Mouse (Mus musculus) kidney, postnatal 0 days (tissue): ENCODE data around the gene Usp4. TPM values are rescaled to one million over a fixed set of nuclear protein-coding genes. Genes with fewer than 3 reads are reported as not detected.

ENCODE experiments used
- ATAC-seq: fragments of 200-750 bp; cut with Nextera tagmentation; replicated peaks from 2 replicates; pipeline ENCODE4 v1.8.0; 2017; ENCODE audit warnings: low read depth, moderate number of reproducible peaks, moderate TSS enrichment, moderate library complexity; ENCODE audit not compliant: low FRiP score
- DNase-seq: peaks from one replicate; pipeline ENCODE4 v3.0.0-alpha.2; 2016; ENCODE audit warnings: low spot score
- H3K27ac ChIP-seq: fragments of 300-500 bp; sonication (generic); 2 replicates; pipeline ENCODE4 v1.5.1; 2014; ENCODE audit warnings: mild to moderate bottlenecking
- H3K27me3 ChIP-seq: fragments of 300-500 bp; sonication (generic); 2 replicates; pipeline ENCODE4 v1.6.1; 2014; ENCODE audit warnings: low read length, mixed read lengths; ENCODE audit not compliant: insufficient read depth
- H3K36me3 ChIP-seq: fragments of 300-500 bp; sonication (generic); 2 replicates; pipeline ENCODE4 v1.6.1; 2014; ENCODE audit warnings: low read length, mixed read lengths; ENCODE audit not compliant: insufficient read depth
- H3K4me1 ChIP-seq: fragments of 300-500 bp; sonication (generic); replicated peaks from 2 replicates; pipeline ENCODE4 v1.6.1; 2014; ENCODE audit warnings: antibody characterized with exemption, low read length, mixed read lengths; ENCODE audit not compliant: insufficient read depth
- H3K4me2 ChIP-seq: fragments of 300-500 bp; sonication (generic); 2 replicates; pipeline ENCODE4 v1.6.1; 2014; ENCODE audit warnings: mild to moderate bottlenecking, low read length, moderate library complexity, mixed read lengths
- H3K4me3 ChIP-seq: fragments of 300-500 bp; sonication (generic); replicated peaks from 2 replicates; pipeline ENCODE4 v1.5.1; 2014; ENCODE audit warnings: low read depth, low read length
- H3K9ac ChIP-seq: fragments of 300-500 bp; sonication (generic); 2 replicates; pipeline ENCODE4 v1.6.1; 2014; ENCODE audit warnings: low read depth, low read length
- H3K9me3 ChIP-seq: fragments of 300-500 bp; sonication (generic); replicated peaks from 2 replicates; pipeline ENCODE4 v1.6.1; 2016; ENCODE audit warnings: low read length, inconsistent platforms, mixed read lengths
- CTCF ChIP-seq: IDR thresholded peaks from 2 replicates; pipeline ENCODE4 v1.5.1; 2016; ENCODE audit warnings: antibody characterized with exemption, low read depth, mild to moderate bottlenecking, moderate library complexity
- WGBS: fragments of 180-500 bp; shearing (Covaris S2); extraction: QIAGEN DNeasy Blood & Tissue Kit; methylation state at CpG from one replicate; pipeline ENCODE4 v1.1.7; 2014; 5-methylcytosine and 5-hydroxymethylcytosine counted together
- polyA plus RNA-seq: library from polyadenylated mRNA; unstranded; fragments of >200 nt; fragmentation: Nextera tagmentation; extraction: Ambion mirVana; gene quantifications from 2 replicates; pipeline ENCODE4 v1.2.1, GENCODE M21; 2015

The Usp4 gene
- polyA plus RNA-seq, 1 experiment from 2014 or later: 64.0 TPM

DNA sequence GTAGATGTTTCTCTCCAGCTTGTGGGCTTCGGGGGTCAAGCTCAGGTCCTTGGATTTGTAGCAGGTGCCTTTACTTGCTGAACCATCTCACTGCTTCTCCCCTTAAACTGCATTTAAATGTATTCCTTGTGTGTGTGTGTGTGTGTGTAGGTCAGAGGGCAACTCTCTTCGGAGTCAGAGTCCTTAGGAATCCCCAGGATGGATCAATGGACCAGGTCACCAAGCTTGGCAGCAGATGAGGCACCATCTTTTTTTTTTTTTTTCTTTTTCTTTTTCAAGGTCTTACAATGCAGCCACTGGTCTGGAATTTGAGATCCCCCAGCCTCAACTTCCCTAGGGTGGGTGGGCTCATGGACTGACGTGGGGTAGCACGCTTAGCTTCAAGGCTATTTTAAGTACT, 3.2 kb upstream of the Usp4 start:
- WGBS: 91% methylated on average over 4 of the region's 4 CpGs
- no peak overlapping the region for H3K9ac ChIP-seq
- peaks cover 21% of the 10 kb centered on the region for H3K4me1 ChIP-seq
- DNase-seq (no peak), ATAC-seq (no peak)
- H3K4me3 ChIP-seq: no peak overlapping the region
- H3K27ac ChIP-seq: no peak overlapping the region
- H3K27me3 ChIP-seq: no peaks in the 10 kb centered on the region
- H3K9me3 ChIP-seq: no peaks in the 10 kb centered on the region
- no peak overlapping the region for H3K4me2 ChIP-seq
- H3K36me3 ChIP-seq: no peaks in the 10 kb centered on the region
- no peak for TF ChIP-seq CTCF

GRCm38 (mm10) chr9:108347024-108347423, 629 bp upstream of the Usp4 start:
- H3K27me3 ChIP-seq: no peaks in the 10 kb centered on the region
- WGBS: 4% methylated on average over 11 of the region's 11 CpGs
- H3K27ac ChIP-seq: peak overlapping the region; percentile 97
- H3K36me3 ChIP-seq: peaks cover 11% of the 10 kb centered on the region; the same call in 1 of the 2 replicates
- TF ChIP-seq CTCF: no peak
- H3K9ac ChIP-seq: peak overlapping the region; percentile 71
- peak overlapping the region; percentile 65 for H3K4me2 ChIP-seq
- no peaks in the 10 kb centered on the region for H3K9me3 ChIP-seq
- H3K4me1 ChIP-seq: peaks cover 9% of the 10 kb centered on the region; the same call in 1 of the 2 replicates
- H3K4me3 ChIP-seq: peak overlapping the region; percentile 70
- DNase-seq (peak; percentile 28), ATAC-seq (no peak)

GRCm38 (mm10) chr9:108348290-108348680, 632 bp downstream of the Usp4 start:
- DNase-seq (no peak), ATAC-seq (no peak; the same call in 1 of the 2 replicates)
- Histone ChIP-seq H3K4me1 (no peaks in the 10 kb centered on the region), H3K9ac (peak overlapping the region; percentile 71), H3K27ac (peak overlapping the region; percentile 97), H3K4me2 (peak overlapping the region; percentile 65), H3K36me3 (peaks cover 24% of the 10 kb centered on the region), H3K4me3 (peak overlapping the region; percentile 70), H3K27me3 (no peaks in the 10 kb centered on the region), H3K9me3 (no peaks in the 10 kb centered on the region)
- TF ChIP-seq CTCF: no peak
- 2% methylated on average over 14 of the region's 14 CpGs for WGBS

DNA sequence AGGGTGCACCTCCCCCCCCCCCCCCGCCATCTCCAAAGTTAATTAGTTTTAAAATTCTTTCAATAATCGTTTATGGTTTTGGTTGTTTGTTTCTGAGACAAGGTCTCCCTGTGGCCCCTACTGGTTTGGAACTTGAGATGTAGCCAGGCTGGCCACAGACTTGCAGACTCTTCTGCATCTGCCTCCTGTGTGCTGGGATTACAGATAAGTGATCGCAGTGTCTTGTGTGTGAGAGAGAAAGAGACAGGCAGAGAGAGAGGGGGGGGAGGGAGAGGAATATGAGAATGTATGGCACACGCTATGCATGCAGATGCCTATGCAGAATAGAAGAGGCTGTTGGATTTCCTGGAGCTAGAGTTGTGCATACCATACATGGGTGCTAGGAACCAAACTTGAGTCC, 2.1 kb downstream of the Usp4 start:
- no peak for TF ChIP-seq CTCF
- 93% methylated on average over 4 of the region's 4 CpGs for WGBS
- ATAC-seq (no peak), DNase-seq (no peak)
- Histone ChIP-seq H3K9me3 (no peaks in the 10 kb centered on the region), H3K27me3 (no peaks in the 10 kb centered on the region), H3K4me3 (no peak overlapping the region), H3K27ac (no peak overlapping the region), H3K4me2 (no peak overlapping the region), H3K9ac (no peak overlapping the region), H3K36me3 (peaks cover 29% of the 10 kb centered on the region), H3K4me1 (no peaks in the 10 kb centered on the region)

DNA sequence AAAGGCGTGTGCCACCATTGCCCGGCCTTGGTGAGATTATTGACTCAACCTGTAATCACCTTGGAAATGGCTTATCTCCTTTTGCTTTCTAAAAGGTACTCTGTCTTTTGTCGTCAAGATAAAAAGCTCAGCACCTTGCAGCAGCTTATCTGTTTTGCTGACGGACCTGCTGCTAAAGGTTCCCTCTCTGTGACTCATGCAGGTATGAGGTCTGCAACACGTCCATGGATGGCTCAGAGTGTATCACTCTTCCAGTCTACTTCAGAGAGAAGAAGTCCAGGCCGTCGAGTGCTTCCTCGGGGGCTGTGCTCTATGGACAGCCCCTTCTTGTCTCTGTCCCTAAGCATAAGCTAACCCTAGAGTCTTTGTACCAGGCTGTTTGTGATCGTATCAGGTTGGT, 30.6 kb downstream of the Usp4 start:
- H3K27me3 ChIP-seq: no peaks in the 10 kb centered on the region
- 94% methylated on average over 9 of the region's 9 CpGs for WGBS
- DNase-seq (no peak), ATAC-seq (no peak)
- peaks cover 73% of the 10 kb centered on the region for H3K36me3 ChIP-seq
- H3K4me3 ChIP-seq: no peak overlapping the region
- H3K27ac ChIP-seq: no peak overlapping the region
- H3K4me2 ChIP-seq: no peak overlapping the region
- no peak overlapping the region for H3K9ac ChIP-seq
- no peak for TF ChIP-seq CTCF
- no peaks in the 10 kb centered on the region for H3K4me1 ChIP-seq
- no peaks in the 10 kb centered on the region for H3K9me3 ChIP-seq

- no peaks in the 10 kb centered on the region for H3K27me3 ChIP-seq
- ATAC-seq (no peak), DNase-seq (no peak)
- H3K9me3 ChIP-seq: no peaks in the 10 kb centered on the region
- TF ChIP-seq CTCF: no peak
- H3K4me2 ChIP-seq: no peak overlapping the region
- H3K4me3 ChIP-seq: no peak overlapping the region
- no peaks in the 10 kb centered on the region for H3K4me1 ChIP-seq
- H3K9ac ChIP-seq: no peak overlapping the region
- 85% methylated on average over 5 of the region's 5 CpGs for WGBS
- H3K27ac ChIP-seq: no peak overlapping the region
- H3K36me3 ChIP-seq: peaks cover 73% of the 10 kb centered on the region
Observed at GRCm38 (mm10) chr9:108378736-108379135, 31.1 kb downstream of the Usp4 start.

DNA sequence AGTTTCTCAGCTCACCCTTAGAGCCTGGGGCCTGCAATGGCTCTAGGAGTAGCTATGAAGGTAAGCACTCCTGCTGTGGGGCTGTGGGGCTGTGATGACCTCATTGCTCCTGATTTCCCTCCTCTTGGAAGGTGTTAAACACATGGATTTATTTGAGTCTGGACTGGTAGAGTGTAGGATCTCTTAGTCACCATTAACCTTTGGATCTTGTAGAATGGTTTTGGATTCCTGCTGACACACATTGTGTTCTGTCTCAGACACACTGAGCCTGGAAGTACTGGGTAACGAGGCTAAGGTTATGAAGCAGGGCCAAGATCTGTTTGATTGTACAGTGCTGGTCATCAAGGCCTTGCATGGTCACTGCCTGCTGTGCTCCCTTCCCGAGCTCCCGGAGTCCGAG, 31.6 kb downstream of the Usp4 start:
- 92% methylated on average over 4 of the region's 4 CpGs for WGBS
- no peak overlapping the region for H3K9ac ChIP-seq
- H3K27ac ChIP-seq: no peak overlapping the region
- no peak overlapping the region for H3K4me3 ChIP-seq
- DNase-seq: no peak
- ATAC-seq: no peak
- no peak overlapping the region for H3K4me2 ChIP-seq
- no peaks in the 10 kb centered on the region for H3K9me3 ChIP-seq
- no peak for TF ChIP-seq CTCF
- H3K27me3 ChIP-seq: no peaks in the 10 kb centered on the region
- H3K4me1 ChIP-seq: no peaks in the 10 kb centered on the region
- H3K36me3 ChIP-seq: peaks cover 73% of the 10 kb centered on the region
